Mouse (Mus musculus): Measurements from ENCODE around the gene Galntl6. TPM values are rescaled to one million over a fixed set of nuclear protein-coding genes. Genes with fewer than 3 reads are reported as not detected.

The Galntl6 gene
- polyA plus RNA-seq, 1 experiment = 0.02 TPM

DNA sequence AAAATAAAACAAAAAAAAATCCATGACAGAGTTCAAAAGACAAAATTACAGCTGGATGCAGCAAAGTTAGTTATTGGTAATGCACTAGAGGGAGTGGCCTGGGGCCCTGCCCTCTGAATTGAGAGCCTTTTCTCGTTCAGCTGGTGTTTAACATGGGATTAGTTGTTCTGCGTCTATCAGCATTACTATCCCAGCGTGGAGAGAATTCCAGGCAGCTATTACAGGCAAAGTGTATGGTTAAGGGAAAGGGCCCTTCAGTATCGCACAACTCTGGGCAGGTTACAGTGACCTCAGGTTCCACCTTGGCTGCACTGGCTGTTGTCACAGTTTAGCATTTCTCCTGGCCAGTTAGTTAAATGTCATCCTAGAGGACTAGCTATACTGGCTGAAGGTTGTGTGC lies 1107.3 kb downstream of the Galntl6 start:
- no peak for TF ChIP-seq GATA1 (IDR thresholded peaks at IDR 0.05; ENCODE audit: low read length)

DNA sequence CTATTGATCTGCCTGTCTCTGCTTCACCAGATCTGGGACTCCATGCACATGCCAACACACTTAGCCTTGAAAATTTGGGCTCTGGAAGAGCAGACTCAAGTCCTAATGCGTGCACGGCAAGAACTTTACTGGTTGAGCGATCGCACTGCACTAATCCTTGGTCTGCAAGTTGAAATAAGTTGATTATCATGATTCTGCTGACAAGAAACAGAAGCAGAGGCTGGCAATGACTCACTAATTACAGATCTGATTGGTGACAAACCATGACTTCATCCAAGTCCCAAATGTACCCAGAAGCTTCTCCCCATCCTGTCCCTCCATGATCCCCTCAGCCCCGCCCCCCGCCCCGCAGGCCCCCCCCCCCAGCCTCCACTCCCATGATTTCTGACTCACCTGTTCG lies 1108.6 kb downstream of the Galntl6 start:
- no peak for TF ChIP-seq GATA1 (IDR thresholded peaks at IDR 0.05; ENCODE audit: low read length)

DNA sequence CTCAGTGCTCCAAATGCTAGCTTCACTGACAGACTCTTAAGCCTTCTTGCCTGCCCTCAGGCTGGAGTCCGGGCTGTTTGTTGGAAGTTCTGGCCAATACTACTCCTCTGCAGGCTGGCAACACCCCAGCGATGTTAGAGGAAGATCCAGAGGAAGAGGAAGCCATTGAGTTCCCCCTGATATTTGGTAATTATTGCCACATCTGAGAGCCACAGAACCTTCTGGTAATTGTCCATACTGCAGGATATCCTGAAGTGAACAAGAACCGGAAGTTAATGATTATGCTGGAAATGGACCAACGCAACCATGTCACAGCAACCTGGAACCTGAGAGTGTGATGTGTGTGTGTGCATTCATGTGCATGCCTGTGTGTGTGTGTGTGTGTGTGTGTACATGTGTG lies 1111.2 kb downstream of the Galntl6 start:
- TF ChIP-seq GATA1 (IDR thresholded peaks at IDR 0.05; ENCODE audit: low read length) = no peak

DNA sequence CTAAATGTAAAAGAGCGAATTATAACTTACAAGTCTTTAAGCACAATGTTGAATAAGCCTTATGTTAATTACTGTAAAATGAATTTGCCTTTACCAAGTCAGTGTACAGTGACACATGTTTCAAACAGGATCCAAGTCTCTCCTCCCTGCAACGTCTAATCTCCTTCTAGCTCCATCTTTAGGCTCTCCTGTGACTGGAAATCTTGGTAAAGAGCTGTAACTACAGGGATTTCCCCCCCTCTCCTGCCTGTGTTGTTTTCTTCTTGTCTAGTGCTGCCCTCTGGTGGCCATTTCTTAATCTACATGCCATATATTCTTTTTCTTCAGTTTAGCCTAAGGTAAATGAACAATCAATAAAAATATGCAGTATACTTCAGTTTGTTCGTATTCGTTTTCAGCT lies 1112.1 kb downstream of the Galntl6 start:
- no peak for TF ChIP-seq GATA1 (IDR thresholded peaks at IDR 0.05; ENCODE audit: low read length)

DNA sequence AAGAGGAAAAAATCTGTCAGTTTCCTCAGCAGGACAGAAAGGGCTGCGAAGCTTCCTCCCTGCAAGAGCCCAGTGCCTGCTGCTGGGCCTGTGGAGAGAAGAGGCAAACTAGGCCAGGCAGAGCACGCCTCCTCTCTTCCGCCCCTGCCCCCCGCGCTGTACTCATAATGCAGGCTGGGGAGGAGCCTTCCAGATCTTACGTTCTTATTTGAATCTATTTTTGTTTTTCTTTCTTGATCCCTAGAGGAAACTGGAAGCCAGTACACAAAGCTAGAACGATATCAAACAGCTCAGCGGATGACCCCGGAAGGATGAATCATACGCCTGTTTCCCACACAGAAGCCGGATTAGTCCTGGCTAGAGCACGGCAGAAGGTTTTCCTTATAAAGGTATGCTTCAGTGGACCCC lies 1112.6 kb downstream of the Galntl6 start:
- TF ChIP-seq GATA1 (IDR thresholded peaks at IDR 0.05; ENCODE audit: low read length) = no peak

DNA sequence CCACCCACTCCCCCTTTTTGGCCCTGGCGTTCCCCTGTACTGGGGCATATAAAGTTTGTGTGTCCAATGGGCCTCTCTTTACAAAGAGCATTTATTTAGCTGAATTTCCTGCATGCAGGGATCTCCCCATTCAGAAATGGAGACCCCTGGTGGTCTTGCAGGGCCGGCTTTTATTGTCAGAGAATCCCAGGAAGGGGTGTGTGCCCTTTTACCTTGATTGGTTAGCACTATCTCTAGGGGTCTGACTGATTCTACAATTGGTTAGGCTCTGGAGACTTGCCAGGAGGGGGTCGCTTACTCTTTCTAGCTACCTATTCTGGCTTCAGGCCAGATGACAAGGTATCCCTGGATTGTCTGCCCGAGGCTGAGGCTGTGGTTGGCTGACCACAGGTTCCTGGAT lies 1119.0 kb downstream of the Galntl6 start:
- no peak for TF ChIP-seq GATA1 (IDR thresholded peaks at IDR 0.05; ENCODE audit: low read length)

DNA sequence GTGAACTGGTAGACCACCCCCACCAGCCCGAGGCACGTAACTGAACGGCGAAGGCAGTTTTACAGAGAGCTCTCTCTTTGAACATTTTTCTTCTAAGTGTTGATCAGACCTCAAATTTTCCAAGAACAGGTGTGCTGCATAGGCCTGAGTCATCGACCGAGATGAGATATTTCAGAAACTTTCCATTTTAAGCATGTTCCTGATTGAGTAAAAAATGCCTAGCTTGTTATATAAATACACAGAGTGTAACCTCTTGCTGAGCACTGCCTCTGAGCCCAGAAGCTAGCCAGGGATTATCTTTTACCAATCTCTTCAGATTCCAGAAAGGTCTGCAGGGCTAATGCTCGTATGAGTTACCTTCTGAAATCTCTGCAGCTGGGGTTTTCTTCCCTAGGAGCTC lies 1120.2 kb downstream of the Galntl6 start:
- no peak for TF ChIP-seq GATA1 (IDR thresholded peaks at IDR 0.05; ENCODE audit: low read length)

DNA sequence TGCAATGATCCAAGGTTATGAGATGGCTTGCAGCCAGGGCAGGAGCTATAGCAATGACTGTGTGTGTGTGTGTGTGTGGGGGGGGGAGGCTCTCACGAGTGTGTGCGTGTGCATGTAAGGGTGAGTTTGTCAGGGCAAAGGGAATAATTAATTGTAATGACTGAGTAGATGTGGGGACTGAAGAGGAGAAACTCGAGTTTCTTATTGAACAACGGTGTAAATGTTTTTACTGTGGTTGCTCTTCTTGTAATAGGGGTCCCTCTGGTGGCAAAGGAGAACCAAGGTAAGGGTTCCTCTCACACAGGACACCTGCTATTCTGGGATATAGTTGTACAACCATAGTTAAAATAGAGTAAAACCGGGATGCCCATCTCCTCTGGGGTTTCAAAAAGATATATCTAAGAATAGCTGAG lies 1121.1 kb downstream of the Galntl6 start:
- no peak for TF ChIP-seq GATA1 (IDR thresholded peaks at IDR 0.05; ENCODE audit: low read length)

DNA sequence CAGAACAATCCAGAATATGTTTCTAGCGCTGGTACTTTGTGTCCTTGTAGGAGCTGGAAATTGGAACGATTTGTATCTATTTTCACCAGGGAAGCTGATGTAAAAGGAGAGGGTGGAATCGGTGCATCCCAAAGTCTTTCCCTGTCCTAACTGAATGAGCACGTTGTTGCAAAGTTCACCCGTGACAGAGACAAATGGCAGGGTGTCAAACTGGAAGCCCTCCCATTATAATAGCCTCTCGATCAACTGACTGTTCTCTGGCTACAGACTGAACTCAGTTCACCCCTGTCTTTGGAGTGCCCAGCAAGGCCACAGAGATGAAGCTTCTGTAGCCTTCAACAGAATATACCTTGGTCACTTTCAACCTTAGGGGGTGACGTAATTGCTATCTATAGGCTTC lies 1132.9 kb downstream of the Galntl6 start:
- no peak for TF ChIP-seq GATA1 (IDR thresholded peaks at IDR 0.05; ENCODE audit: low read length)

DNA sequence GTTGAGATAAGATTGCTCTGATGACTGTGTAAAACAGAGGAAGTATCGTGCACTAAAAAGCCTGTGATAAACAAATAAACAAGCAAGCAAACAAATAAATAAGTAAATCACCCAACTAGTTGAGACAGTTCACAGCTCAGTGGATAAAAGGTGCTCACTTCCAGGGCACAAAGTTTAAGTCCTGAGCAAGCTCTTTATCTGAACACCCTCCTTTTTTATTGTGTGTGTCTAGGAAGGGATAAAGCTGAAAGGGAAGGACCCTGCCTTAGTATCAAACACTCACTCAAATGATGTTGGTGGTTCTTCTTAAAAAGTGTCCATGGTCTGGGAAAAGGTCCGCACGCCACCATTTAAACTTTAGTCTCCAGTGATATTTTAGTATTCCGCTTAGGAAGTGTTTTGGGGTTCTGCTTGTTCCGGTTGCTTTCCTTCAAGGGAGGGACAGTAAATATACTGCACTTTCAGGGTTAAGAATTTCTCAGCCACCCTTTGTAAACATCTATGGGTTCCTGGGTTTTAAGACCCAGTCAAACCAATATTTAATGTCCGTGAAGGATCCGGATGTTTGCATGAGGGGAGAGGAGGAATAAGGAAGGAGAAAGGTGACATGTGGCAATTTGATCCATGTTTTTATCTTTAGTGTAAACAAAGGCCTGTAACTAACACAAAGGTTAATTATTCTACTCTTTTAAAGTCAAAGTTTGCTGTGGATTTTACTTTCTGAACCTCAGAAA lies 1134.3 kb downstream of the Galntl6 start:
- no peak for TF ChIP-seq GATA1 (IDR thresholded peaks at IDR 0.05; ENCODE audit: low read length)

DNA sequence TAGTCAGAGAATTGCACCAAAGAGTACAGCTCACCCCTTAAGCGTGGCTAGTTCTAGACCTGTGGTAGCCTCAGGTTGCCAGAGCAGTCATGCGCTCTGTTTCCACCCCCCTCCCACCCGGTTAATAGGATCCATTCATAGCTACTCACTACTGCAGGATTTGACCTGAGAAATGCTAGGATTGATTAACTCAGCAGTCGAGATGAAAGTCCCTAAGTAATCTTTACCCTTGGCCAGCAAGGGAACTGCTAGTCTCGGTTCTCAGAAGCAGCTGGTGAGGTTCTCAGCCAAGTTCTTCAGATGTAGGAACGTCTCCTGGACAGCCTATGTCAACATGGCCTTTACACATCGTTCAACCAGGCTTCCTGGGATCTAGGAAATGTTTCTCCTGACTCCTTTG lies 1135.7 kb downstream of the Galntl6 start:
- no peak for TF ChIP-seq GATA1 (IDR thresholded peaks at IDR 0.05; ENCODE audit: low read length)

DNA sequence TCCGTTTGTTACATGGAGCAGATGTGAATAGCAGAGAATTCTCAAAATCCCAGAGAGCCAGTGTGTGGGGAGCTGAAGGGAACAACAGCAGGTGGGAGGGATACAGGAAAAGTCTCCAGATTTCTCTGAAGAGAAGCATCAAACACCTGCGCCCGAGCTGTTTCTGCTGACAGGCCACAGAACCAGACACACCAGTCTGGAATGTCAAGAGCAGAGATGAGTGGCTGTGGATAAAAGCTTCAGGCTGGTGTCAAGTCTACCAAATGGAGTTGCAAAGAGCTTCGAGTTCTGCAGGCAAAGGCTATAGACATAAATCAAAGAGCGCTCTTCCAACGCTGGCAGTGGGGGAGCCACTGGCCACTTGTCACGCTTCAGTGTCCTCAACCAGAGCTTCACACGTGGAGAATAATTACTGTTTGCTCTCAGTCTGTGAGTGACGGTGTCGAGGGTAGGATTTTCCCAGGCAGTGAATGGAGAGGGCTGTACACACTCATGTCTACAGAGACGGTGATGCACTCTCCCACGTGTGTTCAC lies 1139.6 kb downstream of the Galntl6 start:
- no peak for TF ChIP-seq GATA1 (IDR thresholded peaks at IDR 0.05; ENCODE audit: low read length)

DNA sequence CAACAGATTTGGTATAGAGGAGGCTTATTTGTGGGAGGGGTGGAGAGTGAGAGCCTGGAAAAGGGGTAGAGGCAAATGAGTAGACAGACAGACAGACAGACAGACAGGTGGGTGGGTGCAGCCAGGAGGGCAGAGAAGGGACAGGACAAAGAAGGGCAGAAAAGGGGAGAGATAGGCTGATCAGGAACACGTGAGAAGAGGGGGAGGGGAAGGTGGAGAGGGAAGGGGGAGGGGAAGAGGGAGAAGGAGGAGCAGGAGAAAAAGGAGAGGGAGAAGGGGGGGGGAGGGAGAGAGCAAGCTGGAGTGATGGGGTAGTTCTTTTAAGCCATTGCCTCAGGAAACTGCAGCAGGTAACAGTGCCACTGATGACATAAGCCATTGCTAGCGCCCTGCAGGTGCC lies 1144.9 kb downstream of the Galntl6 start:
- no peak for TF ChIP-seq GATA1 (IDR thresholded peaks at IDR 0.05; ENCODE audit: low read length)

DNA sequence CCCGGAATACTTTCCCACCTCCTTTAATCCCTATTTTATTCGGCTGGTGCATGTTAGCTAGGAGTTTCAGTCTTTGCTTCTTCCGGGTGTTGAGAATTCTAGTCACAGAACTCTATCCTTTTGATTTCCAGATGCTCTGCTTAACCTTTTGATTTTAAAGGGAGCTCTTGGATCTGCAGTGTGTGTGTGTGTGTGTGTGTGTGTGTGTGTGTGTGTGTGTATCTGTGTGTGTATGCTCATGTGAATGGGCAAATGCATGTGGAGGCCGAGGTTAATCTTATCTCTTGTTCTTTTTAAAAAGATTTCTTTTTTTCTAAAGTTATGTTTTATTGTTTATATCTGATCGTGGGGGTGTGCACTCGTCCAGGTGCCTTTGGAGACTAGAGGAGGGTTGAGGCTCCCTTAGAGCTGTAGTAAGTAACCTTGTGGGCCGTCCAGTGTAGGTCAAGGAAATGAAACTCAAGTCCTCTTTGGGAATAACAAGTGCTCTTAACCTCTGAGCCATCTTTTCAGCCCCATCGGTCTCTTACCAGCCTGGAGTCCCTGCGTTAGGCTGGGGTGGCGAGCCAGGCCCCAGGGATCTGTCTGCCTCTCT lies 1145.9 kb downstream of the Galntl6 start:
- TF ChIP-seq GATA1 (IDR thresholded peaks at IDR 0.05; ENCODE audit: low read length) = no peak

DNA sequence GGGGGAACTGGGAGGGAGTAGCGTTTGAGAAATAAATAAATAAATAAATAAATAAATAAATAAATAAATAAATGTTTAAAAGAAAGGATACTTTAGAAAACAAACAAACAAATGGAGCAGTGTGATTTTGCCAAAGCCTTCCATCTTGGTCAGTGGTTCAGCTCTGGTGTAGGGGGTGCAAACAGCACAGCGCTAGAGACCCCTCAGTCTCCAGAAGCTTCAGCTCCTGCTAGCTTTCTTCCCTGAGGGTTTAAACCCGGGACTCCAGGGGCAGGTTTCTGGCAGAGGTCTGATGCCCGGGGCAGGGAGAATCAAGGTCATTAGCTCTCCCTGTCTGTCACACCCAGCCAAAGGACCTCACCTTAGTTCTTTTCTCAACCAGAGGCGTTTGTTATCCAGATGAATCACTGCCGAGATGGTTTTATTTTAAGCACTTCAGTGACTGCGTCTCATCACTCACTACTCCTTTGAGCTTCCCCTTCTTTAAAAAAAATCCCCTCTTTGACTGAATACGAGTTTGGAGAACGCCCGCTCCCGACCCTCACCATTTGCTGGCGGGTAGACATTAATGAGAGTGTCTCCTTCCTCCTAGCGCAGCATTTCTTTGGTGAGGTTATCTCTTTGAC lies 1146.6 kb downstream of the Galntl6 start:
- TF ChIP-seq GATA1 (IDR thresholded peaks at IDR 0.05; ENCODE audit: low read length) = no peak

DNA sequence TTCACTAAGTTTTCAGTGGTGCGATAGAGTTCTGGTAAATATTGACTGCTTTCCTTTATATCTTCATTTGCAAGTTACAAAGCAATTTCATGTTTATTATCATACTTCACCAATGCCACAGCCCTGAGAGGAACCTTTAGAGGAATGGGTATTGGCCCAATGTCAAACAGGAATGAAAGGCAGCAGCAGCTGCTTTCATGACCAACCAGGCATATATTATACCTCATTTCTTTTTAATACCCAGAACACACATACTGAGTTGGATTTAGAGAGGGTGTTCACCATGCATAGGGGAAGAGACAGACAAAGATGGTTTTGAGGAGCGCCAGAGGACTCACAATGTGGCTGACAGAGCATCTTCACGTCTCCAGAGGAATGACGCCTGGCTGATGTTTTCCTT lies 1147.2 kb downstream of the Galntl6 start:
- TF ChIP-seq GATA1 (IDR thresholded peaks at IDR 0.05; ENCODE audit: low read length) = no peak

DNA sequence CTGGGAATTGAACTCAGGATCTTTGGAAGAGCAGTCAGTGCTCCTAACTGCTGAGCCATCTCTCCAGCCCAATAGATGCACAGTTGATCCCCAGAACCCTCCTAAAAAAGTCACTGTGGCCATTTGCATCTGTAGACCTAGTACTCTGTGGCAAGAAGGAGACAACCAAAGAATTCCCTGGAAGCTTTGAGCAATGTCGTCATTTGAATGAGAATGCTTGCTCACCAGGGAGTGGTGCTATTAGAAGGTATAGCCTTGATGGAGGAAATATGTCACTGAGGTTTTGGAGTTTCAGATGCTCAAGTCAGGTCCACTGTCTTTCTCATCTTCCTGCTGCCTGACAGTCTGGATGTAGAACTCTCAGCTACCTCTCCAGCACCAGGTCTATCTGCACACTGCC lies 1151.5 kb downstream of the Galntl6 start:
- TF ChIP-seq GATA1 (IDR thresholded peaks at IDR 0.05; ENCODE audit: low read length) = no peak
